Mouse (Mus musculus) B cell, adult (primary cell): Measurements from ENCODE around the gene Zfp318. TPM values are rescaled to one million over a fixed set of nuclear protein-coding genes. Genes with fewer than 3 reads are reported as not detected.

ENCODE experiments used
- total RNA-seq: library from RNA; stranded (reverse); gene quantifications from 4 replicates; pipeline ENCODE4 v1.2.4, GENCODE M21; 2023; ENCODE audit not compliant: inconsistent age

Zfp318 gene
- total RNA-seq: 257 to 298 TPM (median 276 TPM) in 4 replicates

DNA sequence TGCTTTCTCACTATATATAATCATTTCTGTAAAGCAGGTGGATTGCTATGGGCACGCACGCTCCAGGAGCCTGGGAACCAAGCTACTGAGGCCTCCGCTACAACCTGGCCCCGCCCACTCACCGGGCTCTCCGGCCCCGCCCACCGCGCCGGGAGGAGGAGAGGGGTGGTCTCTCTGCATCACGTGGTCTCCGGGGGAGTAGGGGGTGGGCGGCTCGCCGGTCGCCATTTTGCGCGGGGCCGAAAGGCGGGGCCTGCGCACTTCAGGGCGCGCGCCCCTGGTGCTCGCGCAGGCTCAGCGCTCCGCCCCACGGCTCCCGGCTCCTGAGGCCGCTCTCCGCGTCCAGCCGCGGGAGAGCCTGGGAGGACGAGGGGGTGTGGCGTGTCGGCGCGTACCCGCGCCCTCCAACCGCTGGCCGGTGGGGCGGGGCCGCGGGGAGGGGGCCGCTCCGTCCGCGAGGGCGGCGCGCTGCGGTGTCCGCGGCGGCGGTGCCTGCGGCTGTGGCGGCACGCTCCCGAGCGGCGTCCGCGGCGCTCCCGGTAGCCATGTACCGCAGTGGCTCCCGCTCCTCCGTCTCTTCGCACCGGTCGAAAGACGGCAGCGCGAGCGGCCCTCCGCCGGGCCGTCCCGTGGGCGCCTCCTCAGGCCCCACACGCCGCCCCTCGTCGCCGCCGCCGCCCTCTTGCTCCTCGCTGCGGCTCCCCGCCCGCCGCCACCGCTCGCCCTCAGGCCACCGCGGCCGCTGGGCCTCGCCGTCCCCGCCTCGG, at the start of gene Zfp318:
TSS of gene Zfp318 (plus strand) at position 438 of the 767 bp plus-strand sequence.

DNA sequence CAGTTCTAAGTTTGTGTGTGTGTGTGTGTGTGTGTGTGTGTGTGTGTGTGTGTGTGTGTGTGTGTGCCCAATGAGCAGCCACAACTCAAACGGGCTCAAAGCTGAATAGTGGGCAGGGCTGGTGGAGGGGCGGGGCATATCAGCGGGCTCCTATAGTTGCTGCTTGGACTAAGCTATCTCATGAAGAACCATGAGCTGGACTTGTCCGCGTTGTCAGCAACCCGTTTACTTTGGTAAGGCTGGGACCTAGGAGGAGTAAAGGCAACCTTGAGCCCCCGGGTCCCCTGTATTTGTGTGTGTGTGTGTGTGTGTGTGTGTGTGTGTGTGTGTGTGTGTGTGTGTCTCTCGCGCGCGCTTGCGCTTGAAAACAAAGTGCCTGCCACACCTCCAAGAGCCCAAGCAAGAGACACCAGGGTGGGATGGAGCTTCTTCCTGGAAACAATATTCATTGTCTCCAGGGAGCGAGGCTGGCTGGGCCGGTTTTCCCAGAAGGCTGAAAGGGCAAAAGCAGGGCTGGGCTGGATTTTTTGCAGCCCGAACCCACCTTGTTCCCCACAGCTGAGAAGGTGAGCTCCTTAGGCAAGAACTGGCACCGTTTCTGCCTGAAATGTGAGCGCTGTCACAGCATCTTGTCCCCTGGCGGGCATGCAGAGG, 45.4 kb downstream of the Zfp318 start, which contains the start of gene Crip3:
TSS of gene Crip3 (plus strand) at position 166 of the 654 bp plus-strand sequence.

DNA sequence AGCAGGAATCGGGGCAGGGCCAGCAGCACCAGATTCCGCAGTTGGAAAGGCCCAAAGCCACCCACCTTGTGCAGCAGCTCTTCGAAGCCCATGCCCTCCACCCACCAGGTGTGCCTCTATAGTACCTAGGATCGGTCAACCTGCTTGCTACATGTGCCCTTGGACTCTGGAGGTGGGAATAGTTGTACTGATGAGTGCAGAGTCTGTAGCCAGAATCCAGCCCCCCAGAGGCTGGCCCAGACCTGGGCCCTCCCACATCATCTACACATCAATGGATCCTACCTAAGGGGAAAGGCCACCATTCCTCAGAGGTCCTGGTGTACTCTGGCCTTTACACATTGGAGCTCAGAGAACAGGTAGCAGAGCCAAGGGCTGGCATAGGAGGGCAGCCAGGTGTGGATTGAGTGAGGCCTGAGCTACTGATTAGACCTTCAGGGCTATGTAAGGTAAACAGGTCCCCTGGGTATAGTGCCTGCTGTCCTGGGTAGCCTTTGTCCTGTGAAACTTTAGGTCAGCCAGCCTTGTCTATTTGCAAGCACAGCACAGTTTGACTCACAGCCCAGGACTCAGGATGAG, 54.9 kb downstream of the Zfp318 start, which contains the start of gene Slc22a7:
TSS of gene Slc22a7 (minus strand) at position 160 of the 576 bp plus-strand sequence.

Other genes with a start within 250 kb of the Zfp318 start
- gene Rsph9, start 239.5 kb upstream of the Zfp318 start, total RNA-seq: 0.75 to 1.00 TPM in 2 of 4 replicates, not detected in the others
- 15.6 to 22.9 TPM (median 21.3 TPM) in 4 replicates for gene Mad2l1bp, start 230.2 kb upstream of the Zfp318 start, total RNA-seq
- 235 to 259 TPM (median 246 TPM) in 4 replicates for gene Gtpbp2, start 222.7 kb upstream of the Zfp318 start, total RNA-seq
- gene Polh, start 181.1 kb upstream of the Zfp318 start, total RNA-seq: 13.6 to 16.2 TPM (median 15.4 TPM) in 4 replicates
- 38.1 to 43.0 TPM (median 40.4 TPM) in 4 replicates for gene Xpo5, start 180.9 kb upstream of the Zfp318 start, total RNA-seq
- gene Polr1c, start 135.7 kb upstream of the Zfp318 start, total RNA-seq: 52.1 to 58.8 TPM (median 57.5 TPM) in 4 replicates
- gene Yipf3, start 135.7 kb upstream of the Zfp318 start, total RNA-seq: 71.3 to 86.5 TPM (median 83.7 TPM) in 4 replicates
- 2.4 to 3.2 TPM (median 3.1 TPM) in 4 replicates for gene Lrrc73, start 130.2 kb upstream of the Zfp318 start, total RNA-seq
- gene Tjap1, start 100.7 kb upstream of the Zfp318 start, total RNA-seq: 60.9 to 70.2 TPM (median 65.6 TPM) in 4 replicates
- gene Dlk2, start 86.3 kb upstream of the Zfp318 start, total RNA-seq: not detected in 4 replicates
- gene Abcc10, start 55.4 kb upstream of the Zfp318 start, total RNA-seq: 13.3 to 15.3 TPM (median 14.8 TPM) in 4 replicates
- gene Crip3, start 45.2 kb downstream of the Zfp318 start, total RNA-seq: 5.9 to 11.1 TPM (median 7.5 TPM) in 4 replicates
- gene Slc22a7, start 54.7 kb downstream of the Zfp318 start, total RNA-seq: not detected in 4 replicates
- gene Ttbk1, start 103.9 kb downstream of the Zfp318 start, total RNA-seq: 2.7 to 5.4 TPM (median 3.9 TPM) in 4 replicates
- gene Dnph1, start 113.0 kb downstream of the Zfp318 start, total RNA-seq: 0.45 to 0.71 TPM in 2 of 4 replicates, not detected in the others
- gene Cul9, start 162.7 kb downstream of the Zfp318 start, total RNA-seq: 14.3 to 16.9 TPM (median 15.9 TPM) in 4 replicates
- gene Srf, start 172.4 kb downstream of the Zfp318 start, total RNA-seq: 84.2 to 96.1 TPM (median 88.7 TPM) in 4 replicates
- 0.13 TPM in 1 of 4 replicates, not detected in the others for gene Ptk7, start 245.8 kb downstream of the Zfp318 start, total RNA-seq